Mouse (Mus musculus) liver, adult 2 months (tissue): ENCODE results near the gene Ctr9.

Experiments
- CTCF ChIP-seq: fragments of 200-500 bp; IDR thresholded peaks from 2 replicates; pipeline ENCODE4 v1.5.1; 2011; ENCODE audit warnings: low read depth, low read length, control low read depth
- POLR2A ChIP-seq: fragments of 200-500 bp; IDR thresholded peaks from 2 replicates; pipeline ENCODE4 v1.6.1; 2011; ENCODE audit warnings: low read length, control low read depth; ENCODE audit not compliant: insufficient read depth; ENCODE audit errors: extremely low read depth

DNA sequence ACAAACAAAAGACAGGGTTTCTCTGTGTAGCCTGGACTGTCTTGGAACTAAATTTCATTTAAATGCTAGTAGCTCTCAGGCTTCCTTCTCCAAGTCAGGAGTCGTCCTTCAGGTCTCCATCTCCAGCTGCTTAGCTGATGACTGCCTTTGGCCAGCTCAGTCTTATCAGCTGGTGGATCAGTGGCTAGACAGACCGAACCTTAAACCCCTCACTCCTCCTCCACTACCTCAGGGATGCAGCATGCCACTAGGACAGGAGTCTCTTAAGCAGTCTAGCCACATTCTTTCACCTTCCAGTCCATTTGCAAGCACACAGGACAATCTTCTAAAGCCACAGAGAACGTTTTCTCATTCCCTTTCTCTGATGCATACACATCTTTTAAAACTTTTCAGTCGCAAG is 3.8 kb upstream of the Ctr9 start:
- no peak for TF ChIP-seq POLR2A
- TF ChIP-seq CTCF, result no peak
